Mouse (Mus musculus): Measurements from ENCODE around the gene Hist1h2bp.
"Not testable (repeated sequence)": the region's sequence is repeated elsewhere in the genome, so short reads cannot be mapped to it uniquely, and the experiment has no call there.

Hist1h2bp gene

GRCm38 (mm10) chr13:21783734-21784161 is 3.5 kb upstream of the Hist1h2bp start:
- no peak for DNase-seq (ENCODE audit: low spot score)

DNA sequence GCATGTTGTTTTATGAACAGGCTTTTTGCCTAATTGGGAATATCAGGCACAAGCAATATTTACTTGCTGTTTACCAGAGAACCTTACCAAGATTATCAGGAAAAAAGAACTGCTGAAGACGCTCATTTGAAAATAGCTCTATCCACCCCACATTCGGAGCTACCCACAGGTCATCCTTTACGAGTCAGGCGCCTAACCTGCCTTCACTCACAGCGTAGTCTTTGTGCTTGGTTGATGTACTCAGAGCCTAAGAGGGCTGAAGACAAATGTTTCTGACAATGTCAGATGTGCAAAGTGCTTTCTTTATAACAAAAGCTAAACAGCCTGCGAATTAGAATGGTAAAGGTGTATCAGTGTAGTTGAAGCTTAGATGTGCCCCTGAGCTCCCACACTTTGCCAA is 3.0 kb upstream of the Hist1h2bp start:
- no peak for DNase-seq (ENCODE audit: low spot score)

- DNase-seq (ENCODE audit: low spot score) = no peak
Observed at GRCm38 (mm10) chr13:21786189-21786898, 917 bp upstream of the Hist1h2bp start.

- DNase-seq (ENCODE audit: low spot score) = no peak
Observed at GRCm38 (mm10) chr13:21787760-21788593, 716 bp downstream of the Hist1h2bp start.

DNA sequence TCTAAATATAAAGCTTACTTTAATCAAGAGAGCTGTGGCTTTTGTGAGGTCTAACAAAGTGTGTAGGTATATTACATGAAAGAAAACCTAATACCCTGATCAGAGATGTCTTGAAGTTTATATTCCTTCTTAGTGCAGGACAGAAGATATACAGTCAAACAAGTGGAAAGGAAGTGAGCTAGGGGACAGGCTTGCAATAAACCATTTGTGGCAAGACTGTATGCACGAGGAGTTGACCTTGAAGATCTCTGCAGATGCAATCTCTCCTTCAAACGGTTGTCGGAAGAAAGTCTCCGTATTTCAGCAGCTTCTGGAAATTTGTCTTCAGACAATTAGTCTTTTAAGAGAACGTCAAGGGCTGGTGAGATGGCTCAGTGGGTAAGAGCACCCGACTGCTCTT is 2.7 kb downstream of the Hist1h2bp start:
- DNase-seq (ENCODE audit: low spot score) = no peak

DNA sequence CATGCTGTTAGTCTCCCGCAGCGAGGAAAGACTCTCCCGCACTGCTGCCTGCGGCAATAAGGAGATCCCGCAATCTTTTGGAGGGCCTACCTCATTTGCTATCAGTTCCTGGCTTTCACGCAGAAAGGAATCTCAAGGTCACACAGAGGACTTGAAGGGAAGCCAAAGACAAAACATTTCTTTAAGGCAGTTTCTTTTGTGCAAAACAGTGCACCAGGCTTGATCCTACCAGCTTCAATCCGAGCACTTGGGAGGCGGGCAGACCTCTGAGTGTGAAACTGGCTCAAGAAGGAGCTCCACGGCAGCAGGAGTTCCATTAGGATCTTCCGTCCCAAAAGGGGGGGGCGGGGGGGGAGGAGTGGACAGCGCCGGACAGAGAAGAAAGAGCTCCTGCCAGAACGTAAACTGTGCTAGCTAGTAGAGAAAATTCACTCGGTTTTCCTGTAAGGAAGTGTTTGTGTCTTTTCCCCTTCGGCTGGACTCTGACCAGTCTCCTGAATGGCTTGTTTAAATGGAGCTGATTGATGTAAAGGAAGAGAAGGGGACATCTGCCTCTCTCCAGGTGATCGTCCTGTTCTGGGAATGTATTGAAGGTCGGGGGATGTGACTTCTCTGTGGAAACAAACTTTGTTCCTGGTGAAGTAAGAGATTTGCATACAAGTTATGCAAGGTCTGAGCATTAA is 3.5 kb downstream of the Hist1h2bp start:
- no peak for DNase-seq (ENCODE audit: low spot score)

GRCm38 (mm10) chr13:21795584-21795983 is 8.3 kb downstream of the Hist1h2bp start:
- no peak for DNase-seq (ENCODE audit: low spot score)

DNA sequence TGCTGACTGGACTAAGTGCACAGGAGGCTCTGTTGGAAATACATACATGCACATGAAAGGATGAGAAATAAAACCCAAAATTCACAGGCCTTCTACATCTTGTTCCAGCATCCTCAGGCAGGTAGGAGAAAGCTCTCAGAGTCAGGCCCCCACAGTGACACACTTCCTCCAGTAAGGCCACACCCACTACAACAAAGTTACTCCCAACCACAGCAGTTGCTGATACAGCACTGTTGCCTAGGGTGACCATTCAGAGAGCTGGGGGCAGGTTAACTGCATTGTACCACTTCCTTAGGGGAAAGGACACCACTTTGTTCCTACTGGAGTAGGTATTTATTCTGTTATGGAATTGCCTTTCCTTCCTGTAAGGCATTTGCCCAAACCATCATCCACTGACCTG is 9.9 kb downstream of the Hist1h2bp start:
- DNase-seq (ENCODE audit: low spot score) = not testable (repeated sequence)

DNA sequence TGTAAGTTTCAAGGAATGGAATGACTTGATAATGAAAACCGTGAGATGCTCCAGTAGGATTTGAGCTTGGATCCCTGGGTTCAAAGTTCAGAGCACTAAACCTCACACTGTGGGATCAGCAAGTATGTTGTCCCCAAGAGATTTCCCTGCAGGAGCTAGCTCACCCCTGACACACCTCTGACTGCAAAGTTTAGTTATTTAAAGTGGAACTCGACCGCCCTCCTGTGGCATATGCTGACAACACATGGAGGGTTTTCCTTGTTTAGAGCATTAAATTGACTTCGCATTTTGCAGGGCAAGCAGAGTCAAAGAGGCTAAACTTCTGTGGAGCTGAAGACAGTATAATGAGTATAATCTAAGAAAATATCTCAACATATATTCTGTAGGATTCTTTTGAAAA is 15.8 kb downstream of the Hist1h2bp start:
- DNase-seq (ENCODE audit: low spot score) = not testable (repeated sequence)

- not testable (repeated sequence) for DNase-seq (ENCODE audit: low spot score)
Observed at GRCm38 (mm10) chr13:21810073-21810472, 22.8 kb downstream of the Hist1h2bp start, which contains the start of the genes Hist1h2bq and Hist1h2ao. Gene Hist1h2bq (minus strand): TSS chr13:21810197. Gene Hist1h2ao (plus strand): TSS chr13:21810465.

DNA sequence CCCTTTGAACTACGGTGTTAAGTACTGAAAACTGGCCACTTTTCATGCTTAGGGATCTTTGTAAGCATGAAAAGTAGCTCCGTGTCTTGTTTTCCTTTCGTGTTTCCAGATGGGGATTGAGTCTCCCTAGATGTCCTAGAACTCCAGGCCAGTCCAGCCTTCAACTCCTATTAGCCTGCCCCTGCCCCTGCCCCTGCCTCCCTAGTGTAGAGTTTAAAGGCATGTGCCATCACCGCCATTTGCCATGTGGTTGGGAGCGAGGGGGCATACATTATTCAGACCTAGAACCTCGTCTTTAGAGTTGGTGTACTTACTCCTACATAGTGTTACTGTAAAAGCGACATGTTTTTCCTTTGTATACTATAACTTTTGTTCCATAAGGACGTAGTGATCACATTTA is 23.8 kb downstream of the Hist1h2bp start:
- DNase-seq (ENCODE audit: low spot score) = not testable (repeated sequence)

DNA sequence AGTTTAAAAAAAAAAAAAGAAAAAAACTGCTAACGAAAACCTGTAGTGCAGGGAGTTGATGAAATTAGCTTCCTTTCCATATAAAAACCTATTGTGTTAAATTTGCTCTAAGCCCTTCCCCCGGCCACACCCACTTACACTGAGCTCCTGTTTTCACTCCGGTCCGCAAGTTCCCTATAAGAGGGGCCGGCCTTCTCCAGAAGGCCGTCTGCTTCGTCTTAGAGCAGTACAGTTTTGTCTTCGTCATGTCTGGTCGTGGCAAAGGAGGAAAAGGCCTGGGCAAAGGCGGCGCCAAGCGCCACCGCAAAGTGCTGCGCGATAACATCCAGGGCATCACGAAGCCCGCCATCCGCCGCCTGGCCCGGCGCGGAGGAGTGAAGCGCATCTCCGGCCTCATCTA is 24.3 kb downstream of the Hist1h2bp start, which contains the start of gene Hist1h4m:
TSS of gene Hist1h4m (plus strand) at position 208 of the 400 bp plus-strand sequence.
- not testable (repeated sequence) for DNase-seq (ENCODE audit: low spot score)

- DNase-seq (ENCODE audit: low spot score) = not testable (repeated sequence)
Observed at GRCm38 (mm10) chr13:21812092-21812491, 24.8 kb downstream of the Hist1h2bp start.

- DNase-seq (ENCODE audit: low spot score) = not testable (repeated sequence)
Observed at GRCm38 (mm10) chr13:21820082-21820890, 33.0 kb downstream of the Hist1h2bp start.

GRCm38 (mm10) chr13:21828511-21828910 is 41.2 kb downstream of the Hist1h2bp start:
- DNase-seq (ENCODE audit: low spot score) = no peak

- DNase-seq (ENCODE audit: low spot score) = no peak
Observed at GRCm38 (mm10) chr13:21830344-21830743, 43.1 kb downstream of the Hist1h2bp start.

GRCm38 (mm10) chr13:21831418-21832394 is 44.4 kb downstream of the Hist1h2bp start, which contains the start of gene Hist1h4n:
Gene Hist1h4n (minus strand): TSS chr13:21832196.
- DNase-seq (ENCODE audit: low spot score) = not testable (repeated sequence)

- DNase-seq (ENCODE audit: low spot score) = not testable (repeated sequence)
Observed at GRCm38 (mm10) chr13:21833461-21833860, 46.2 kb downstream of the Hist1h2bp start, which contains the start of the genes Hist1h2ap and Hist1h2br. Gene Hist1h2ap (minus strand): TSS chr13:21833507. Gene Hist1h2br (plus strand): TSS chr13:21833743.

Measured in ovary, postnatal 14 days (tissue).